In genomic region chr1:191072329-191072913, GRCm38 (mm10) we compare ENCODE assay signal across 14 mouse cellular contexts. TPM values are rescaled to one million over a fixed set of nuclear protein-coding genes. Genes with fewer than 3 reads are reported as not detected.
DNase-seq lines count a peak whose midpoint lies in the region; ATAC-seq and TF ChIP-seq lines count a peak whose summit lies in the region.
"Had no signal": no experiment of that assay in that cellular context is flagged by ENCODE, and none has a peak within 500 bp of the region (broad histone marks: within the 10 kb centered on the region; RNA-seq: fewer than 3 reads in every experiment).

No protein-coding gene starts in this region.

- TF ChIP-seq POLR2A in spleen, adult 2 months (IDR thresholded peaks at IDR 0.05; ENCODE audit: low read depth, low read length): no peak

- no peak for DNase-seq in heart, postnatal 4 days
- DNase-seq in spleen, adult 2 months (ENCODE audit: low read depth in 1 of 2, low spot score in 2 of 2): no peak
- DNase-seq in spleen, adult 18-20 months: no peak
- peak; percentile 27 to 46 for DNase-seq in kidney, postnatal 36 days
- peak; percentile 78 for DNase-seq in yolk sac, embryonic 10.5 days (ENCODE audit: low spot score)
- DNase-seq in hindbrain, embryonic 10.5 days (ENCODE audit: low spot score): no peak
- no peak for DNase-seq in left cerebral cortex, postnatal 10 days (ENCODE audit: extremely low spot score in 1 of 2, low spot score in 2 of 2)
- DNase-seq: cerebellum, postnatal 14 days; thymus, postnatal 14 days had no signal

- ATAC-seq in heart, embryonic 15.5 days (replicated peaks; ENCODE audit: insufficient number of reproducible peaks, insufficient read depth, low FRiP score, low read depth): no peak
- ATAC-seq: Patski had no signal

- peak overlapping the region; percentile 37 for H3K27ac ChIP-seq in heart, embryonic 15.5 days
- peak overlapping the region; percentile 83 for H3K27ac ChIP-seq in spleen, adult 2 months (ENCODE audit: insufficient read depth, low read length)
- no peak overlapping the region for H3K27ac ChIP-seq in hindbrain, embryonic 10.5 days

- WGBS in heart, embryonic 15.5 days: 88% methylated on average over 16 of the region's 16 CpGs
- 83% methylated on average over 16 of the region's 16 CpGs for WGBS in spleen, adult 2 months
- WGBS in hindbrain, embryonic 10.5 days: 93% methylated on average over 16 of the region's 16 CpGs

- no peaks in the 10 kb centered on the region for H3K9me3 ChIP-seq in heart, embryonic 15.5 days (replicated peaks)
- H3K9me3 ChIP-seq in hindbrain, embryonic 10.5 days: no peaks in the 10 kb centered on the region

- TF ChIP-seq CTCF in spleen, adult 2 months (IDR thresholded peaks at IDR 0.05; ENCODE audit: extremely low read depth, insufficient read depth, insufficient read length, insufficient replicate concordance): no peak

- no peak overlapping the region for H3K4me3 ChIP-seq in heart, embryonic 15.5 days
- H3K4me3 ChIP-seq in spleen, adult 2 months (ENCODE audit: extremely low read depth, insufficient read depth, insufficient read length): no peak overlapping the region
- H3K4me3 ChIP-seq in hindbrain, embryonic 10.5 days: no peak overlapping the region

- intact Hi-C loops in left cerebral cortex, postnatal 10 days (cut with DNase I): no loop called here

- peaks cover 47% of the 10 kb centered on the region for H3K36me3 ChIP-seq in heart, embryonic 15.5 days
- H3K36me3 ChIP-seq in spleen, adult 2 months (ENCODE audit: control insufficient read depth, insufficient read depth, low read length): no peaks in the 10 kb centered on the region
- H3K36me3 ChIP-seq in hindbrain, embryonic 10.5 days: peaks cover 100% of the 10 kb centered on the region

- H3K4me1 ChIP-seq in heart, embryonic 15.5 days (replicated peaks): no peaks in the 10 kb centered on the region
- H3K4me1 ChIP-seq in spleen, adult 2 months (ENCODE audit: control insufficient read depth, insufficient read depth, insufficient read length): peaks cover 14% of the 10 kb centered on the region; the same call in 1 of the 2 replicates
- H3K4me1 ChIP-seq in hindbrain, embryonic 10.5 days (replicated peaks): no peaks in the 10 kb centered on the region

- H3K4me2 ChIP-seq in heart, embryonic 15.5 days: no peak overlapping the region

- H3K27me3 ChIP-seq in heart, embryonic 15.5 days: no peaks in the 10 kb centered on the region
- no peaks in the 10 kb centered on the region for H3K27me3 ChIP-seq in spleen, adult 2 months (ENCODE audit: control insufficient read depth, insufficient read depth, low read length)
- no peaks in the 10 kb centered on the region for H3K27me3 ChIP-seq in hindbrain, embryonic 10.5 days (ENCODE audit: insufficient read depth, poor library complexity, severe bottlenecking)
- H3K27me3 ChIP-seq: Patski had no signal

- no peak overlapping the region for H3K9ac ChIP-seq in heart, embryonic 15.5 days

RNA-seq across cellular contexts. Expression of gene Nsl1, which starts 9.6 kb away (rescaled TPM):
- polyA plus RNA-seq in heart, embryonic 15.5 days (2015; fragmentation: Nextera tagmentation; extraction: Ambion mirVana): 9.9 and 14.1 TPM in 2 replicates
- total RNA-seq in heart, postnatal 4 days (2021): 1 to 10 TPM; 6.7 to 6.8 TPM
- 1.4 and 3.5 TPM in 2 replicates for polyA plus RNA-seq in spleen, adult 2 months (2012; rRNA removed)
- polyA plus RNA-seq in hindbrain, embryonic 10.5 days (2016; fragmentation: Nextera tagmentation; extraction: Ambion mirVana): 25.5 and 31.0 TPM in 2 replicates
- 1 to 10 TPM in 1 of 2 experiments, under 1 TPM in 1; 0.64 to 1.4 TPM for total RNA-seq in left cerebral cortex, postnatal 10 days (2021)

RNA-seq across cellular contexts. Expression of gene Tatdn3, which starts 9.7 kb away (rescaled TPM):
- polyA plus RNA-seq in heart, embryonic 15.5 days (2015; fragmentation: Nextera tagmentation; extraction: Ambion mirVana): 16.9 and 20.2 TPM in 2 replicates
- total RNA-seq in heart, postnatal 4 days (2021): 10 to 100 TPM; 19.4 to 23.5 TPM
- polyA plus RNA-seq in spleen, adult 2 months (2012; rRNA removed): 2.2 and 2.6 TPM in 2 replicates
- 9.9 and 13.9 TPM in 2 replicates for polyA plus RNA-seq in hindbrain, embryonic 10.5 days (2016; fragmentation: Nextera tagmentation; extraction: Ambion mirVana)
- 10 to 100 TPM; 25.1 to 28.6 TPM for total RNA-seq in left cerebral cortex, postnatal 10 days (2021)

RNA-seq across cellular contexts. Expression of gene Batf3, which starts 25.2 kb away (rescaled TPM):
- polyA plus RNA-seq in heart, embryonic 15.5 days (2015; fragmentation: Nextera tagmentation; extraction: Ambion mirVana): 2.0 and 3.8 TPM in 2 replicates
- 1 to 10 TPM; 1.7 to 1.8 TPM for total RNA-seq in heart, postnatal 4 days (2021)
- polyA plus RNA-seq in spleen, adult 2 months (2012; rRNA removed): 22.7 and 30.7 TPM in 2 replicates
- 4.8 and 5.2 TPM in 2 replicates for polyA plus RNA-seq in hindbrain, embryonic 10.5 days (2016; fragmentation: Nextera tagmentation; extraction: Ambion mirVana)
- under 1 TPM; 0.47 to 0.60 TPM for total RNA-seq in left cerebral cortex, postnatal 10 days (2021)

RNA-seq across cellular contexts. Expression of gene Spata45, which starts 36.0 kb away (rescaled TPM):
- not detected in 2 replicates for polyA plus RNA-seq in heart, embryonic 15.5 days (2015; fragmentation: Nextera tagmentation; extraction: Ambion mirVana)
- total RNA-seq in heart, postnatal 4 days (2021): not detected
- polyA plus RNA-seq in spleen, adult 2 months (2012; rRNA removed): not detected in 2 replicates
- polyA plus RNA-seq in hindbrain, embryonic 10.5 days (2016; fragmentation: Nextera tagmentation; extraction: Ambion mirVana): not detected in 2 replicates
- not detected for total RNA-seq in left cerebral cortex, postnatal 10 days (2021)
- total RNA-seq: heart, adult 18-20 months had no signal
- polyA plus RNA-seq: brain, embryonic 14.5 days; embryonic facial prominence, embryonic 14.5 days; Patski had no signal

RNA-seq across cellular contexts. Expression of gene Flvcr1, which starts 46.5 kb away (rescaled TPM):
- polyA plus RNA-seq in heart, embryonic 15.5 days (2015; fragmentation: Nextera tagmentation; extraction: Ambion mirVana): 2.6 and 3.4 TPM in 2 replicates
- total RNA-seq in heart, postnatal 4 days (2021): 10 to 100 TPM; 12.6 to 13.0 TPM
- polyA plus RNA-seq in spleen, adult 2 months (2012; rRNA removed): 15.6 and 26.4 TPM in 2 replicates
- 6.4 and 6.9 TPM in 2 replicates for polyA plus RNA-seq in hindbrain, embryonic 10.5 days (2016; fragmentation: Nextera tagmentation; extraction: Ambion mirVana)
- total RNA-seq in left cerebral cortex, postnatal 10 days (2021): 10 to 100 TPM; 18.3 to 18.5 TPM

Comparison
In these comparisons a context has a peak if more than half of its experiments do, and no peak if none do; other contexts are left out.
1. DNase-seq: peak in kidney, postnatal 36 days (2 of 2) and yolk sac, embryonic 10.5 days (single experiment); none in heart, postnatal 4 days (single experiment), spleen, adult 2 months (0 of 2), spleen, adult 18-20 months (0 of 2), hindbrain, embryonic 10.5 days (single experiment) and left cerebral cortex, postnatal 10 days (0 of 2).